Mouse (Mus musculus) CH12.LX (cell line): ENCODE data around the gene Tamm41. TPM values are rescaled to one million over a fixed set of nuclear protein-coding genes. Genes with fewer than 3 reads are reported as not detected.
A peak's percentile ranks its signal among the peaks of the same experiment; 100 is the strongest.

Source experiments
- DNase-seq: peaks from one replicate; pipeline ENCODE4 v3.0.0-alpha.2; 2013; ENCODE audit errors: extremely low read depth
- H3K27ac ChIP-seq: 2 replicates; pipeline ENCODE4 v1.5.1; 2012; ENCODE audit warnings: low read depth, mild to moderate bottlenecking, control low read depth, moderate library complexity; ENCODE audit not compliant: insufficient read depth
- H3K27me3 ChIP-seq: replicated peaks from 2 replicates; pipeline ENCODE3; 2012; ENCODE audit warnings: inconsistent platforms
- H3K36me3 ChIP-seq, 2 experiments: replicated peaks in 1 of 2; 2 replicates each; pipeline versions ENCODE3 to v1.6.1; 2012; ENCODE audit warnings: inconsistent platforms in 1 of 2, low read length in 1 of 2, mild to moderate bottlenecking in 1 of 2, mixed read lengths in 1 of 2, moderate library complexity in 1 of 2; ENCODE audit not compliant: control insufficient read depth in 1 of 2, insufficient read depth in 1 of 2
- H3K4me1 ChIP-seq, 2 experiments: 2 replicates each; pipeline ENCODE4 v1.6.1; 2012; ENCODE audit warnings: inconsistent platforms in 1 of 2, moderate library complexity in 1 of 2; ENCODE audit not compliant: insufficient read depth in 2 of 2, control insufficient read depth in 1 of 2
- H3K4me2 ChIP-seq: 2 replicates; pipeline ENCODE4 v1.6.1; 2012; ENCODE audit warnings: low read depth, mild to moderate bottlenecking, control low read depth; ENCODE audit not compliant: poor library complexity, insufficient read depth, severe bottlenecking
- H3K4me3 ChIP-seq, 3 experiments: fragments of 150-350 bp in 1 of 3; sonication (generic) in 1 of 3; replicated peaks in 1 of 3; 2 replicates each; pipeline versions ENCODE3 to v1.5.1; 2011 to 2012; ENCODE audit warnings: low read depth in 2 of 3, low read length in 2 of 3, mild to moderate bottlenecking in 2 of 3, moderate library complexity in 2 of 3, control low read depth in 1 of 3, improper control_type of control experiment in 1 of 3, inconsistent platforms in 1 of 3, mixed read lengths in 1 of 3; ENCODE audit not compliant: poor library complexity in 1 of 3
- H3K79me2 ChIP-seq: replicated peaks from 2 replicates; pipeline ENCODE4 v1.6.1; 2012; ENCODE audit warnings: mild to moderate bottlenecking, moderate library complexity; ENCODE audit not compliant: control insufficient read depth, poor library complexity, insufficient read depth, severe bottlenecking; ENCODE audit errors: extremely low read depth
- H3K9ac ChIP-seq: 2 replicates; pipeline ENCODE4 v1.6.1; 2012; ENCODE audit warnings: low read depth, mild to moderate bottlenecking, control low read depth, moderate library complexity; ENCODE audit not compliant: insufficient read depth
- H3K9me3 ChIP-seq: replicated peaks from 2 replicates; pipeline ENCODE3; 2012; ENCODE audit warnings: low read length, inconsistent platforms, mixed read lengths
- CHD1 ChIP-seq: IDR thresholded peaks from 2 replicates; pipeline ENCODE4 v1.6.1; 2012; ENCODE audit warnings: low read depth, low read length, improper control_type of control experiment, inconsistent platforms
- CHD2 ChIP-seq: IDR thresholded peaks from 2 replicates; pipeline ENCODE4 v1.6.1; 2011; ENCODE audit warnings: low read length, improper control_type of control experiment
- CTCF ChIP-seq, 2 experiments: IDR thresholded peaks in 1 of 2; conservative IDR thresholded peaks in 1 of 2; 2 replicates each; pipeline ENCODE4 v1.5.1; 2011 to 2012; ENCODE audit warnings: low read depth in 2 of 2, low read length in 2 of 2, improper control_type of control experiment in 1 of 2, inconsistent platforms in 1 of 2, mild to moderate bottlenecking in 1 of 2, moderate library complexity in 1 of 2
- E2F4 ChIP-seq: IDR thresholded peaks from 2 replicates; pipeline ENCODE4 v1.6.1; 2011; ENCODE audit warnings: low read depth, low read length, improper control_type of control experiment; ENCODE audit not compliant: insufficient replicate concordance
- ELF1 ChIP-seq: IDR thresholded peaks from 2 replicates; pipeline ENCODE4 v1.6.1; 2014; ENCODE audit warnings: low read depth, mild to moderate bottlenecking, inconsistent platforms, low read length, improper control_type of control experiment
- ETS1 ChIP-seq: conservative IDR thresholded peaks from 2 replicates; pipeline ENCODE4 v1.6.1; 2012; ENCODE audit warnings: low read depth, mild to moderate bottlenecking, inconsistent platforms, low read length, improper control_type of control experiment, moderate library complexity
- IRF4 ChIP-seq: IDR thresholded peaks from 2 replicates; pipeline ENCODE4 v1.6.1; 2014; ENCODE audit warnings: low read depth, mild to moderate bottlenecking, inconsistent platforms, low read length, improper control_type of control experiment
- JUN ChIP-seq: IDR thresholded peaks from 2 replicates; pipeline ENCODE4 v1.6.1; 2011; ENCODE audit warnings: low read depth, mild to moderate bottlenecking, low read length, improper control_type of control experiment, moderate library complexity; ENCODE audit not compliant: insufficient read depth
- JUND ChIP-seq: conservative IDR thresholded peaks from 2 replicates; pipeline ENCODE4 v1.6.1; 2011; ENCODE audit warnings: low read depth, low read length, improper control_type of control experiment
- MAFK ChIP-seq: IDR thresholded peaks from 2 replicates; pipeline ENCODE4 v1.6.1; 2011; ENCODE audit warnings: low read length, improper control_type of control experiment; ENCODE audit not compliant: insufficient replicate concordance
- MAX ChIP-seq: IDR thresholded peaks from 2 replicates; pipeline ENCODE4 v1.6.1; 2011; ENCODE audit warnings: low read length, improper control_type of control experiment
- MAZ ChIP-seq: IDR thresholded peaks from 2 replicates; pipeline ENCODE4 v1.6.1; 2012; ENCODE audit warnings: low read depth, mild to moderate bottlenecking, inconsistent platforms, low read length, improper control_type of control experiment, moderate library complexity
- MXI1 ChIP-seq: IDR thresholded peaks from 2 replicates; pipeline ENCODE4 v1.6.1; 2011; ENCODE audit warnings: mild to moderate bottlenecking, low read depth, low read length, improper control_type of control experiment
- MYC ChIP-seq: IDR thresholded peaks from 2 replicates; pipeline ENCODE4 v1.6.1; 2011; ENCODE audit warnings: low read depth, mild to moderate bottlenecking, improper control_type of control experiment, low read length
- NELFE ChIP-seq: IDR thresholded peaks from 2 replicates; pipeline ENCODE4 v1.6.1; 2011; ENCODE audit warnings: low read depth, low read length, improper control_type of control experiment
- NRF1 ChIP-seq: IDR thresholded peaks from 2 replicates; pipeline ENCODE4 v1.6.1; 2014; ENCODE audit warnings: low read depth, mild to moderate bottlenecking, inconsistent platforms, low read length, improper control_type of control experiment, moderate library complexity
- PAX5 ChIP-seq: IDR thresholded peaks from 2 replicates; pipeline ENCODE4 v1.6.1; 2012; ENCODE audit warnings: low read length, inconsistent platforms, mixed read lengths
- POLR2AphosphoS2 ChIP-seq: IDR thresholded peaks from 2 replicates; pipeline ENCODE4 v1.6.1; 2011; ENCODE audit warnings: low read depth, low read length, improper control_type of control experiment
- RCOR1 ChIP-seq: conservative IDR thresholded peaks from 2 replicates; pipeline ENCODE4 v1.6.1; 2012; ENCODE audit warnings: low read depth, mild to moderate bottlenecking, inconsistent platforms, low read length, improper control_type of control experiment
- SIN3A ChIP-seq: IDR thresholded peaks from 2 replicates; pipeline ENCODE4 v1.6.1; 2012; ENCODE audit warnings: low read length, improper control_type of control experiment, inconsistent platforms
- SMC3 ChIP-seq: IDR thresholded peaks from 2 replicates; pipeline ENCODE4 v1.6.1; 2011; ENCODE audit warnings: low read depth, low read length, improper control_type of control experiment
- TBP ChIP-seq: conservative IDR thresholded peaks from 2 replicates; pipeline ENCODE4 v1.6.1; 2011; ENCODE audit warnings: low read depth, low read length, improper control_type of control experiment
- TCF12 ChIP-seq: IDR thresholded peaks from 2 replicates; pipeline ENCODE4 v1.6.1; 2014; ENCODE audit warnings: low read depth, mild to moderate bottlenecking, inconsistent platforms, low read length, improper control_type of control experiment
- USF1 ChIP-seq: IDR thresholded peaks from 2 replicates; pipeline ENCODE4 v1.6.1; 2014; ENCODE audit warnings: low read depth, mild to moderate bottlenecking, inconsistent platforms, low read length, improper control_type of control experiment
- USF2 ChIP-seq: conservative IDR thresholded peaks from 2 replicates; pipeline ENCODE4 v1.6.1; 2011; ENCODE audit warnings: low read depth, low read length, improper control_type of control experiment
- ZC3H11A ChIP-seq: IDR thresholded peaks from 2 replicates; pipeline ENCODE4 v1.6.1; 2012; ENCODE audit warnings: low read depth, mild to moderate bottlenecking, inconsistent platforms, low read length, improper control_type of control experiment
- ZKSCAN1 ChIP-seq: IDR thresholded peaks from 2 replicates; pipeline ENCODE4 v1.6.1; 2012; ENCODE audit warnings: low read depth, inconsistent platforms, low read length, improper control_type of control experiment, borderline replicate concordance
- ZNF384 ChIP-seq: IDR thresholded peaks from 2 replicates; pipeline ENCODE4 v1.6.1; 2012; ENCODE audit warnings: low read depth, low read length, improper control_type of control experiment, inconsistent platforms
- dilution Hi-C: fragments of 300-500 bp; cut with MboI; formaldehyde crosslinking; loops from 2 replicates; pipeline ENCODE4 v1.14.3; 2020; ENCODE audit warnings: low sequenced_read_pairs; ENCODE audit not compliant: extremely low pct_unique_long_range_greater_than_20kb, extremely low pct_ligation_motif_present
- in situ Hi-C: fragments of 300-500 bp; cut with MboI; formaldehyde crosslinking; loops from 3 replicates; pipeline ENCODE4 v1.14.3; 2019; ENCODE audit warnings: low sequenced_read_pairs, low pct_ligation_motif_present, low pct_unique_long_range_greater_than_20kb, mixed read lengths
- polyA plus RNA-seq: library from polyadenylated mRNA; unstranded; fragments of >175 nt; gene quantifications from 2 replicates; pipeline ENCODE4 v1.2.1, GENCODE M21; 2012; ENCODE audit warnings: low read depth; ENCODE audit not compliant: insufficient read length
- total RNA-seq, 2 experiments: library from RNA; depleted of rRNA; stranded (reverse); fragments of 300-350 nt in 1 of 2; fragments of >200 nt in 1 of 2; gene quantifications; 2 replicates each; pipeline ENCODE4 v1.2.3; 2012 to 2014

Tamm41 gene
- total and polyA plus RNA-seq, 3 experiments: 29.3 to 41.1 (median 39.8) TPM

GRCm38 (mm10) chr6:114966396-114967154 lies 71.1 kb downstream of the Tamm41 start:
- Histone ChIP-seq H3K27me3 (no peaks in the 10 kb centered on the region), H3K27ac (no peak overlapping the region), H3K4me2 (peak overlapping the region; percentile 42), H3K4me3 (peak overlapping the region in 2 of 3 experiments; percentile 80 to 84), H3K79me2 (peaks cover 66% of the 10 kb centered on the region), H3K9me3 (peaks cover 7% of the 10 kb centered on the region), H3K4me1 (peaks cover 33 to 64% of the 10 kb centered on the region in 2 experiments), H3K9ac (peak overlapping the region; percentile 85), H3K36me3 (peaks cover 0 to 8% of the 10 kb centered on the region in 2 experiments)
- dilution Hi-C loops: no loop called here
- no peak for DNase-seq
- no peak for TF ChIP-seq ZC3H11A
- 0 out of 2 replicates have a peak, but pooled peaks have one; percentile 47 for TF ChIP-seq MYC
- no peak for TF ChIP-seq ZNF384
- 0 out of 2 replicates have a peak, but pooled peaks have one; percentile 14 for TF ChIP-seq IRF4
- no peak for TF ChIP-seq NRF1
- no peak for TF ChIP-seq USF2
- no peak for TF ChIP-seq PAX5
- no peak for TF ChIP-seq JUN
- no peak for TF ChIP-seq POLR2AphosphoS2
- no peak for TF ChIP-seq MAZ
- TF ChIP-seq MXI1: peak; percentile 61; the same call in 1 of the 2 replicates
- TF ChIP-seq NELFE: no peak
- no peak for TF ChIP-seq CTCF (conservative IDR thresholded peaks at IDR 0.05 in 1 of 2, IDR thresholded peaks at IDR 0.05 in 1 of 2; ENCODE audit: low read depth in 2 of 2, low read length in 2 of 2)
- TF ChIP-seq JUND: no peak
- no peak for TF ChIP-seq CHD2
- no peak for TF ChIP-seq MAX
- TF ChIP-seq SIN3A: peak; percentile 52; the same call in 1 of the 2 replicates
- TF ChIP-seq CHD1: peak; percentile 59; the same call in 1 of the 2 replicates
- no peak for TF ChIP-seq SMC3
- no peak for TF ChIP-seq TCF12
- TF ChIP-seq MAFK: no peak
- in situ Hi-C loops: loop anchor here (5.0 kb wide), 1 partner anchor 34 kb away; no protein-coding TSS in a partner anchor

GRCm38 (mm10) chr6:114965802-114966201 lies 71.9 kb downstream of the Tamm41 start:
- in situ Hi-C loops: loop anchor here (5.0 kb wide), 1 partner anchor 34 kb away; no protein-coding TSS in a partner anchor

More at GRCm38 (mm10) chr6:114965802-114966201, 71.9 kb downstream of the Tamm41 start:
- no peak for DNase-seq
- no peak overlapping the region for H3K9ac ChIP-seq
- peaks cover 7% of the 10 kb centered on the region for H3K9me3 ChIP-seq
- no peak overlapping the region for H3K4me3 ChIP-seq
- no peaks in the 10 kb centered on the region for H3K27me3 ChIP-seq
- TF ChIP-seq ELF1: no peak
- TF ChIP-seq SIN3A: no peak
- no peak for TF ChIP-seq TBP
- no peak for TF ChIP-seq ZKSCAN1
- TF ChIP-seq USF2: no peak
- no peak for TF ChIP-seq TCF12
- TF ChIP-seq RCOR1: no peak
- no peak for TF ChIP-seq NELFE
- no peak for TF ChIP-seq MAFK
- TF ChIP-seq E2F4: no peak
- no peak for TF ChIP-seq PAX5
- no peak for TF ChIP-seq CTCF (conservative IDR thresholded peaks at IDR 0.05 in 1 of 2, IDR thresholded peaks at IDR 0.05 in 1 of 2; ENCODE audit: low read depth in 2 of 2, low read length in 2 of 2)
- TF ChIP-seq ZNF384: no peak
- no peak for TF ChIP-seq MAZ
- no peak for TF ChIP-seq JUN
- no peak for TF ChIP-seq NRF1
- TF ChIP-seq USF1: no peak
- no peak for TF ChIP-seq ETS1
- TF ChIP-seq POLR2AphosphoS2: no peak
- TF ChIP-seq SMC3: no peak
- peaks cover 0 to 9% of the 10 kb centered on the region in 2 experiments for H3K36me3 ChIP-seq
- dilution Hi-C loops: no loop called here
- peak overlapping the region; percentile 42; the same call in 1 of the 2 replicates for H3K4me2 ChIP-seq
- no peak overlapping the region for H3K27ac ChIP-seq
- peaks cover 38 to 71% of the 10 kb centered on the region in 2 experiments for H3K4me1 ChIP-seq
- peaks cover 73% of the 10 kb centered on the region for H3K79me2 ChIP-seq
